Mouse (Mus musculus) gastrocnemius, adult 8-10 months (tissue): ENCODE measurements around the gene Gm813. TPM values are rescaled to one million over a fixed set of nuclear protein-coding genes. Genes with fewer than 3 reads are reported as not detected.
A peak's percentile ranks its signal among the peaks of the same experiment; 100 is the strongest.

Source experiments
- DNase-seq, 2 experiments: peaks; one replicate each; pipeline ENCODE4 v3.0.0; 2022; ENCODE audit warnings: low spot score in 2 of 2
- total RNA-seq, 4 experiments: library from RNA; stranded (reverse); gene quantifications; 2 replicates each; pipeline ENCODE4 v1.2.4; 2022

Gm813 gene
- total RNA-seq, 4 experiments from 2014 or later, result not detected

- no peak for DNase-seq
Measured at GRCm38 (mm10) chr16:58604680-58605079, 12.1 kb downstream of the Gm813 start.

- no peak for DNase-seq
Measured at GRCm38 (mm10) chr16:58603831-58604230, 12.9 kb downstream of the Gm813 start.

- peak; percentile 68 to 78 for DNase-seq
Measured at GRCm38 (mm10) chr16:58600846-58601245, 15.9 kb downstream of the Gm813 start.

- no peak for DNase-seq
Measured at GRCm38 (mm10) chr16:58591299-58591698, 25.5 kb downstream of the Gm813 start.

- DNase-seq, result no peak
Measured at GRCm38 (mm10) chr16:58589444-58589843, 27.3 kb downstream of the Gm813 start.

GRCm38 (mm10) chr16:58573949-58574722, 42.6 kb downstream of the Gm813 start:
- no peak for DNase-seq

- DNase-seq, result no peak
Measured at GRCm38 (mm10) chr16:58570694-58571264, 46.0 kb downstream of the Gm813 start.

Other genes starting within 250 kb of the Gm813 start
- gene Dcbld2, start 208.5 kb downstream of the Gm813 start, total RNA-seq, result 1 to 10 TPM; 2.4 to 3.5 (median 2.6) TPM
- 100 to 1,000 TPM; 147 to 185 (median 164) TPM for gene St3gal6, start 92.7 kb downstream of the Gm813 start, total RNA-seq
- not detected for gene E330017A01Rik, start 21.8 kb upstream of the Gm813 start, total RNA-seq
- 10 to 100 TPM; 20.6 to 28.8 (median 21.7) TPM for gene Cpox, start 53.3 kb upstream of the Gm813 start, total RNA-seq
- gene Gpr15, start 102.1 kb upstream of the Gm813 start, total RNA-seq, result not detected
- 10 to 100 TPM; 59.0 to 77.0 (median 68.0) TPM for gene Cldnd1, start 110.9 kb upstream of the Gm813 start, total RNA-seq
- not detected for gene Olfr172, start 146.2 kb upstream of the Gm813 start, total RNA-seq
- gene Olfr173, start 183.3 kb upstream of the Gm813 start, total RNA-seq, result not detected
- not detected for gene Olfr175-ps1, start 209.8 kb upstream of the Gm813 start, total RNA-seq